Mouse (Mus musculus): Measurements from ENCODE around the gene Nkap. TPM values are rescaled to one million over a fixed set of nuclear protein-coding genes. Genes with fewer than 3 reads are reported as not detected.

Gene Nkap
- polyA plus RNA-seq, 1 experiment from 2014 or later = 7.2 TPM

DNA sequence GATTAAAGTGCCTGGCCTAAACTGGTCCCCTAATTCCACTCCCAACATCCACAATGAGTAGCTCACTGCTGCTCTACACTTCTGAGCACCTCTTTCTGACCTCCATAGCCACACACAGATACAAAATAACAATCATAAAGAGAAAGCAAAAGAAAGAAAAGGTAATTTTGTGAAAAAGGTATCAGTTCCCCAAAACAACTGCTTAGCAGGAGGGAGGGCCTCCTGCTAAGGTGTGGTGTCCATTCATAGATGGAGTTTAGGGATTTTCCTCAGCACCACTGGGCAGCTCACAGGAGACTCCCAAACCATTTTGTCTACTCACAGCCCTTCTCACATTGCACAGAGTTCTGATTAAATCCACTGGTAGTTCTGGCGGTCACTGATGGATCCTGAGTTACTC lies 37.8 kb upstream of the Nkap start:
- H3K4me2 ChIP-seq (ENCODE audit: low read depth, low read length) = no peak overlapping the region
- 72% methylated on average over 1 of the region's 1 CpGs for WGBS (ENCODE audit: insufficient replicate concordance)
- H3K9ac ChIP-seq (replicated peaks) = no peak overlapping the region
- no peaks in the 10 kb centered on the region for H3K27me3 ChIP-seq (ENCODE audit: insufficient read depth, low read length)
- H3K27ac ChIP-seq (ENCODE audit: low read depth) = no peak overlapping the region
- no peak for ATAC-seq
- H3K4me3 ChIP-seq (ENCODE audit: low read depth, low read length) = no peak overlapping the region
- TF ChIP-seq CTCF (IDR thresholded peaks at IDR 0.05; ENCODE audit: low read depth) = no peak
- no peaks in the 10 kb centered on the region for H3K9me3 ChIP-seq (ENCODE audit: low read length)
- no peaks in the 10 kb centered on the region for H3K4me1 ChIP-seq (ENCODE audit: insufficient read depth)
- H3K36me3 ChIP-seq (replicated peaks; ENCODE audit: insufficient read depth, low read length) = peaks cover 5% of the 10 kb centered on the region; the same call in 1 of the 2 replicates
- DNase-seq = no peak

DNA sequence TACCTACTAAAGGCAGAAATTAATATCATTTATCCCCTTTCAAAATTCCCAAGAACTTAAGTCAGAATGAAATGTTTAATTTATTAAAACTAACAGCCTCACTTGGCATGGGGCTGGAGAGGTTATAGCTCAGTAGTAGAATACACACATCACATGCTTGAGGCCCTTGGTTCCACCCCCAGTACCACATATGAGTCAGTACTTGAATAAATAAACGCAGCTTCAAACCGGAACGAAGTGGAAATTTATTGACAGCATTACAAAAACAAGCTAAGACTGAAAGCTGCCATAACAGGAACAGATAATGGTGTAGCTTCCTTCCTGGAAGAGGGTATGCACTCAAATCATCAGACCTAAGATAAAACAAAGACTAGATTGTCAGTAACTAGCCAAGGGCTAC lies 35.1 kb upstream of the Nkap start:
- ATAC-seq (no peak), DNase-seq (no peak)
- TF ChIP-seq CTCF (IDR thresholded peaks at IDR 0.05; ENCODE audit: low read depth) (no peak), EP300 (IDR thresholded peaks at IDR 0.05; ENCODE audit: low read depth) (no peak)
- peaks cover 7% of the 10 kb centered on the region for H3K36me3 ChIP-seq (replicated peaks; ENCODE audit: insufficient read depth, low read length)
- 79% methylated on average over 3 of the region's 3 CpGs for WGBS (ENCODE audit: insufficient replicate concordance)
- no peak overlapping the region for H3K27ac ChIP-seq (ENCODE audit: low read depth)
- H3K9ac ChIP-seq (replicated peaks) = no peak overlapping the region
- H3K4me1 ChIP-seq (ENCODE audit: insufficient read depth) = no peaks in the 10 kb centered on the region
- no peak overlapping the region for H3K4me3 ChIP-seq (ENCODE audit: low read depth, low read length)
- H3K4me2 ChIP-seq (ENCODE audit: low read depth, low read length) = no peak overlapping the region
- no peaks in the 10 kb centered on the region for H3K9me3 ChIP-seq (ENCODE audit: low read length)
- H3K27me3 ChIP-seq (ENCODE audit: insufficient read depth, low read length) = no peaks in the 10 kb centered on the region

DNA sequence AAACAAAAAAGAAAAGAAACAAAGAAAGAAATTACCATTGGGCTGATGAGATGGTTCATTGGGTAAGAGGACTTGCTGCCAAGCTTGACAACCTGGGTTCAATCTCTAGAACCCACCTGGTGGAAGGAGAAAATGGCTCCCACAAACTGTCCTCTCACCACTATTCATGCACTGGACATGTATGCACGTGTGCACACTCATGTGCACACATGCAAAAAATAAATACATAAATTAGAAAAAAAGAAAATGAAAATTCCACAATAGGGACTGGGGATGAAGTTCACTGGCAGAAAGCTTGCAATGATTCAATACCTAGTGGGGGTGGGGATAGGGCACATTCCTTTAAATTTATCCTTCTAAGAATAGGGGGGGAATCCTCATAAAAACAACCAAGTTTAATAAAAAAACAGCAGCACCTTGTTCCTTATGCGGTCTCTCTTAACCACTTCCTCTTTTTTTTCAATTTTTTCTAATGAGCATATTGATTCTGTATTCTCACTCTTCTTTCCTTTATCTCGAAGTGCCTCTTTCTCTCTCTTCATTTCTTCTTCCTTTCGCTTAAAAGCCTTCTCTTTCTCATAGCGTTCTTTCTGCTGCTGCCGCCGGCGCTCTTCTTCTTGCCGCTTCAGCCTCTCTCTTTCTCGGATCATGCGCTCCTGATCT lies 31.4 kb upstream of the Nkap start:
- ATAC-seq (no peak), DNase-seq (no peak)
- Histone ChIP-seq H3K4me3 (ENCODE audit: low read depth, low read length) (no peak overlapping the region), H3K4me1 (ENCODE audit: insufficient read depth) (no peaks in the 10 kb centered on the region), H3K27me3 (ENCODE audit: insufficient read depth, low read length) (no peaks in the 10 kb centered on the region), H3K9ac (replicated peaks) (no peak overlapping the region), H3K9me3 (ENCODE audit: low read length) (no peaks in the 10 kb centered on the region), H3K4me2 (ENCODE audit: low read depth, low read length) (no peak overlapping the region), H3K36me3 (replicated peaks; ENCODE audit: insufficient read depth, low read length) (peaks cover 11% of the 10 kb centered on the region), H3K27ac (ENCODE audit: low read depth) (no peak overlapping the region)
- 72% methylated on average over 11 of the region's 11 CpGs for WGBS (ENCODE audit: insufficient replicate concordance)
- TF ChIP-seq CTCF (IDR thresholded peaks at IDR 0.05; ENCODE audit: low read depth) = no peak
- TF ChIP-seq EP300 (IDR thresholded peaks at IDR 0.05; ENCODE audit: low read depth) = no peak

DNA sequence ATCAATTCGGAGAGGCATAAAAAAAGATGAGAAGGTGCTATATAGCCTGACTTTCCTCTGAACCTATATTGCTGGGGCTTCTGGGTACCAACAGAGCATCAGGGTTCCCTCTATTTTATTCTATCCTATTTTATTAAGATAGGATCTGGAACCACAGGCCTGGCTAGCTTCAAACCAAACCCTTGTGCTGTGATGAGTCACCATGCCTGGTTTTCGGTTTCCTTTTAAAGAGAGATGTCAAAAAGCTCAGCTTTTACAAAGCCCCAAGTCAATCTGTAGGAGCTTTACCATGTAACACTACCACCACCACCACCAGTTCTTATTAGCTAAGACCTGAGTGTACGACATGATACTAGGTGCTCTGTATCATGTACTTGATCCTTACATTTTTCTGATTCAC lies 27.9 kb upstream of the Nkap start:
- H3K4me1 ChIP-seq (ENCODE audit: insufficient read depth) = no peaks in the 10 kb centered on the region
- H3K4me3 ChIP-seq (ENCODE audit: low read depth, low read length) = no peak overlapping the region
- TF ChIP-seq CTCF (IDR thresholded peaks at IDR 0.05; ENCODE audit: low read depth) (no peak), EP300 (IDR thresholded peaks at IDR 0.05; ENCODE audit: low read depth) (no peak)
- no peak overlapping the region for H3K9ac ChIP-seq (replicated peaks)
- no peaks in the 10 kb centered on the region for H3K9me3 ChIP-seq (ENCODE audit: low read length)
- WGBS (ENCODE audit: insufficient replicate concordance) = 90% methylated on average over 3 of the region's 3 CpGs
- ATAC-seq = no peak
- H3K36me3 ChIP-seq (replicated peaks; ENCODE audit: insufficient read depth, low read length) = peaks cover 10% of the 10 kb centered on the region
- DNase-seq = no peak
- no peak overlapping the region for H3K27ac ChIP-seq (ENCODE audit: low read depth)
- no peaks in the 10 kb centered on the region for H3K27me3 ChIP-seq (ENCODE audit: insufficient read depth, low read length)
- H3K4me2 ChIP-seq (ENCODE audit: low read depth, low read length) = no peak overlapping the region

DNA sequence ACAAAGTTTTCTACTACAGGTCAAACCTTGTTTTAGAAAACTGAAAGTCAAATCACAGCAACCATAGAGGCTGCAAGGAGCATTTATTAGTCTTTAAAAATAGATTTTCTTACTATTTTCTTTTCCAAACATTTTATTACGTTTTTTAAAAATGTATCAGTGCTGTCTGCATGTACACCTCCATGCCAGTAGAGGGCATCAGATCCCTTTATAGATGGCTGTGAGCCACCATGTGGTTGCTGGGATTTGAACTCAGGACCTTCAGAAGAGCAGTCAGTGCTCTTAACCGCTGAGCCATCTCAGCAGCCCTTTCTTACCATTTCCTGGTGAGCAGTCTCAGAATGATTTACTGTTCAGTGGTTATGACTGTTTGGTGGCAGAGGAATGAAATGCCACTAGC lies 22.8 kb upstream of the Nkap start:
- H3K4me2 ChIP-seq (ENCODE audit: low read depth, low read length) = no peak overlapping the region
- H3K4me3 ChIP-seq (ENCODE audit: low read depth, low read length) = no peak overlapping the region
- no peaks in the 10 kb centered on the region for H3K4me1 ChIP-seq (ENCODE audit: insufficient read depth)
- no peaks in the 10 kb centered on the region for H3K27me3 ChIP-seq (ENCODE audit: insufficient read depth, low read length)
- 75% methylated on average over 2 of the region's 2 CpGs for WGBS (ENCODE audit: insufficient replicate concordance)
- peaks cover 4% of the 10 kb centered on the region for H3K36me3 ChIP-seq (replicated peaks; ENCODE audit: insufficient read depth, low read length)
- TF ChIP-seq CTCF (IDR thresholded peaks at IDR 0.05; ENCODE audit: low read depth) = peak; percentile 55
- TF ChIP-seq EP300 (IDR thresholded peaks at IDR 0.05; ENCODE audit: low read depth) = no peak
- H3K9me3 ChIP-seq (ENCODE audit: low read length) = no peaks in the 10 kb centered on the region
- H3K27ac ChIP-seq (ENCODE audit: low read depth) = no peak overlapping the region
- DNase-seq (no peak), ATAC-seq (no peak)
- H3K9ac ChIP-seq (replicated peaks) = no peak overlapping the region

DNA sequence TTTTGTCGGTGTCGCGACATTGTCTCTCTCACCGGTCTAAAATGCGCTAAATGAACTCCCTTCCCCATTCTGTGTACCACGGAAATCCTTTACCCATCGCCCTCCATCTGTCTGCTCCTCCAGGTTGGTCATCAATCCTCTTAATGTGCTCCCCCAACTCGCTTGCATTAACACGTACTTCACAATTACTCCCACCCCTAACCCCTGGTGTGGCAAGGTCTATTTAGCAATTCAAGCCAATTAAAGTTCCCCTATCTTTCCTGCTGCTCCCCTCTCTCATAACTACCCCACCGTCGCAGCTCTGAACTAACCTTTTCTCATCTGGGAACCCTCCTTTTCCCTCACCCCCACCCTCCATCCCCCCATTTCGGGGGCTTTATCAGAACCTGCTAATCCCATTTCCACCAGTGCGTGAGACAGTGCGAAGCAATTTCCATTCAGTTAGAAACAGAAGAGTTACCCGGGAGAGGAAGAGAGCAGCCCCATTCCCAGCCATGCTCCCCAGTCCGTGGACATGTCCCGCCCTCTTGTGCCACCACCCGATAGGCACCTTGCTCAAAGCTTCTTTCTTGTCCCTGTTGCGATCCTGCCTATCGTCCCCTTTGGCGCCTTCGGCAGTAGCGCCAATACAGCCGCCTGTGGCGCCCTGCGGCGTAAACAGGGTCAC lies 16.9 kb upstream of the Nkap start:
- peak; percentile 82 for ATAC-seq
- Histone ChIP-seq H3K4me1 (ENCODE audit: insufficient read depth) (no peaks in the 10 kb centered on the region), H3K36me3 (replicated peaks; ENCODE audit: insufficient read depth, low read length) (no peaks in the 10 kb centered on the region; the same call in 1 of the 2 replicates), H3K4me3 (ENCODE audit: low read depth, low read length) (peak overlapping the region; percentile 57), H3K27ac (ENCODE audit: low read depth) (peak overlapping the region; percentile 91), H3K9me3 (ENCODE audit: low read length) (no peaks in the 10 kb centered on the region), H3K9ac (replicated peaks) (peak overlapping the region; percentile 60), H3K27me3 (ENCODE audit: insufficient read depth, low read length) (no peaks in the 10 kb centered on the region), H3K4me2 (ENCODE audit: low read depth, low read length) (peak overlapping the region; percentile 77)
- 15% methylated on average over 27 of the region's 27 CpGs for WGBS (ENCODE audit: insufficient replicate concordance)
- no peak for DNase-seq
- no peak for TF ChIP-seq EP300 (IDR thresholded peaks at IDR 0.05; ENCODE audit: low read depth)
- TF ChIP-seq CTCF (IDR thresholded peaks at IDR 0.05; ENCODE audit: low read depth) = no peak
